Mouse (Mus musculus): ENCODE measurements around the gene Stxbp5l.
"Not testable (repeated sequence)": the region's sequence is repeated elsewhere in the genome, so short reads cannot be mapped to it uniquely, and the experiment has no call there.

Gene Stxbp5l

DNA sequence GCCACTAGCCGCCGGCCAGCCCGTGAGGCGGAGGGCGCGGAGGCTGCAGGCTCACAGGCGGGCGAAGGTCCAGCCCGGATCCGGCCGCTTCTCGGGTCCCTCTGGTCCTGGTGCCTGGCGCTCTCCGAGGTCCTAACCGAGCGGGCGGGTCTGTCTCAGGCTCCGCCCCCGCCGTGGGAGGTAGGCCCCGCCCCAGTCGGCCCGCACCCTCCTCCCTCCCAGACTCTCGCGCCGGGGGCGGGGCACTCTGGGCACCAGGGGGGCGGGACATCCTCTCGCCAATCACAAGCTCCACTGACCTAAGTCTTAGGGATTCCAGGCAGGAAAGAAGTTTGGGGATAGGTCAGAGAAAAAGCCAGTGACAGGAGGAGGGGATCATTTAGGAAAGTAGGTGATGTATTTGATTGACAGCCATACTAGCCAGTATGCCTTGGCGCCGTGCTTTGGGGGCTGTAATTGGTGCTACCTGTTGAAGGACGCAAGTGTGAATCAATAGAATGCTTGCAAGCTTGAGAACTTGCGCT is at the start of gene Stxbp5l:
TSS of gene Stxbp5l (minus strand) at position 142 of the 524 bp plus-strand sequence.
- peak; percentile 1 for DNase-seq (ENCODE audit: low read depth, low spot score)

DNA sequence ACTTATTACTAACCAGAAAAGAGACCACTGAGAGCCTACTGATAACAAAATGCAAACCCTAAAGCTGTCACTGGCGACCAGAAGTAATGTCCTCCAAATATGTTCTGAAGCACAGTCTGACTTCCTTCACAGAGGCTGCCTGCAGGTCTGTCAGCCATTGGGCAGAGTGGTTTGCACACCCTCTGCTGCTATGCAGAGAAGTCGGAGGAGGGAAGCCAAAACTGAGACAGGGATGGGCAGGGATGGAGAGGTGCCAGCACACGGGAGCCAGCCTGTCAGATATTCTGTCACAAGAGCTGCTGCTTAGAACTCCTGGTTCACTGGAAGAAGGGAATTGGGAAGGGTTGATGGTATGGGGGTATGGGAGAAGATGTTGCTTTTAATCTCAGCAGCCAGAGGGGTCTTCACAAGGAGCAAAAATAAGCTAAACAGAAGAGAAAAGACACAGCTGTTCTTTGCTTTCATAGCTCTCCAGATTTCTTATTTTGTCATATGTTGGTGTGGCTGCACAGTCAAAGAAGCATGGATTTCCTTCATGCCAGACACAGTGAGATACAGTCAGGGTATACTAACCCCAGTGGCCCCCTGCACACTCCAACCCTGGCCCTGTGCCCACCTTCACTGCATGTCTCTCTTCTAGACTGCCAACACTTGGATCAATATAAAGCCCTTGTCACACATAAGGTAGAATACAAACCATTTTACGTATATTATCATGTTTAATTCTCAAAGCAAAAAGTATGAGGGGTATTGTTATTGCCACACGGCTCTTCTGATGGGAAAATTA is 48.8 kb upstream of the Stxbp5l start:
- no peak for DNase-seq (ENCODE audit: low read depth, low spot score)

DNA sequence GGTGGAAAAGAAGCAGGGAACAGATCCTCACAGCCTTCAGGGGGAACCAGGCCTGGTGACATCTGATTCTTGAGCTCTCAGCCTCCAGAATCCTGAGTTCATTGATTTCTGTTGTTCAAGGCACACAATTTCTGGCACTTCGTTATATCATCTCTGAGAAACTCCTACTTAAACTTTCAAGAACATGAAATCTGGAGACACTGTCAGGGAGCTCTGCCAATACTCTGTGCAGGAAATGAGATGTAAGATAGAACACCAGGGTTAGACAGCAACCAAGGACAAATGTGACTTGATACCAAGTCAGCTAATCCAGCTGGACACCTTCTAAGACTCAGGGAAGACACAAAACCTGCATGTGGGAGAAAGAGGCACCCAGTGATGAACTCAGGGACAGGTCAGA is 40.7 kb upstream of the Stxbp5l start:
- no peak for DNase-seq (ENCODE audit: low read depth, low spot score)

DNA sequence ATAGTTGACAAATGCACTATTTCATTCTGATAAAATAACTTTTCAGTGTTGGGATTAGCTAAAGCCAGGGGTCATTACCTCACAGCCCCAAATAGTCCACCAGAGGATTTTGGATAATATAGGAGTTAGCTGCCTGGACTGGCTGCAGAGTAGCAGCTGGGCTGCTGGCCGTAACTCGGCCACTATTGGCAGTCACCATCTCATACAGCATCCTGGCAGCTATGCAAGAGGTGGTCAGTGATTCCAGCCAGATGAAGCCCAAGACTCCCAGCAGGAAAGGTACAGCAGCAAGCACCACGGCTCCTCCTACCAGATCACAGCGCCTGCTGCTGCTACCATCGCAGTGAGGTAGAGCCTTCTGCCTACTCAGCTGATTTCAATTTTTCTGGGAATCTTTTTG is 38.1 kb upstream of the Stxbp5l start:
- DNase-seq (ENCODE audit: low read depth, low spot score), result no peak

DNA sequence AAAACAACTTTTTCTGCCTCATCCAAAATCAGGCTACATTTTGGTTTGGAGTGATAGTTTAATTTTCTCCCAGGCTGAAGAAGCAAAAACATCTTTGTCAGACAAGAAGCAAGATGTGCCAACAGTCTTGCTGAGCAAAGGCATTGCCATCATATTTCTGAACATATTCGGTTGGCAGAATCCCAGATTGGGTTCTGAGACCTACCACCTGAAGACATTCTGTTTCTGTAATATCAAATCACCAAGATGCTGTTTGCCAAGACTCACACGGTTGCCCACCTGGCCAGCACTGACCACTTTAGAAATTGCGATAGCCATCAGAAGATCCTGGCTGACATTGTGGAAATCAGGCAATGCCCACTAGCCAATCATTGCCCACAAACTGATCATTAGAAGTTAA is 37.1 kb upstream of the Stxbp5l start:
- no peak for DNase-seq (ENCODE audit: low read depth, low spot score)

DNA sequence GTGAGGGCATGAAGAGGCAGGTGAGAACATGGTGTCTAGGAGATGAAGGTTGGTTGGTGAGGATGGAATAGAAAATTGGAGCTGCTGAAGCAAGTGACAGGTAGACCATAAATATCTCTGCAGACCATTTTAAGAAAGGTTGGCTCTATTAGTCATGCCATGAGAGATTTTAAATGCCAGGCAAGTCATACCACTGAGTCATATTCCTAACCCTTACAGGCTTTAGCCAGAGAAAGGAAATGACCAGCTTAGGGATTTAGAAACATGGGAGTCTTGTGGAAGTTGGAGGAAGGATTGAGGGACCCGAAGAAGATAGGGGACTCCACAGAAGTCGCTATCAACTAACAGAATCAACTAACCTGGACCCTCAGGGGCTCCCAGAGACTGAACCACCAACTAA is 35.8 kb upstream of the Stxbp5l start:
- no peak for DNase-seq (ENCODE audit: low read depth, low spot score)

DNA sequence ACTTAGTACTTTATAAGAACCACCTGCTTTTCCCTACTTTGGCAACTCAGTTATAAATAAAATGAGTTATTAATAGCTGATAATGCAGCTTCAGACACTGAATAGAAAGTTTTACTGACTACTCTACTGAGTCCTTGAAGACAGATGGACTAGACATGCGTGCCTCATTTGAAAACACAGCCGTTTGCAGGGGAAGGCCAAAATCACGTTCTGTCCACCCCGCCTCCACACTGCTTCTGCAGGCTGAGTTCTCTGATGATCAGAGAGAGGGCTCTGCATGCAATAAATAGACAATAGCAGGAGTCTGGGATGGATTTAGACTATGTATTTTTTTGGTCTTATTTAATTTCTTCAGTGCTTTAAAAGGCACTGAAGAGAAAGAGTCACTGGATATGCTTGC is 20.8 kb upstream of the Stxbp5l start:
- DNase-seq (ENCODE audit: low read depth, low spot score), result no peak

DNA sequence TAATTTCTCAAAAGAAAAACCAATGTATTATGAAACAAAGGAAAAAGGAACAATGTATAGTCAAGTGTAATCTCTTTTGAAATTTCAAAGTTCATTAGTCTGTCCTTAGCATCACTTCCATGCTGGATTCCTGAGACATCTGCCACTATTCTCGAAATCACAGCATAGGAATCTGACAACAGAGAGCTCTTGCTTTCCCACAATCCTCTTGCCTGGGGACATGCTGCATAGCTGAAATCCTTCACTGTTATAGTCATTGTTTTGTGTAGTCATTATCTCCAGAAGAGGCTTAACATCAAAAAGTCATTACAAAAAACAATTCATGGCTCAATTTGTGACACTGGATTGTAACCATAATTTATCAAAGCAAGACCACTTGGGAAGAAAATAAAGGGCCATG is 20.2 kb upstream of the Stxbp5l start:
- no peak for DNase-seq (ENCODE audit: low read depth, low spot score)

DNA sequence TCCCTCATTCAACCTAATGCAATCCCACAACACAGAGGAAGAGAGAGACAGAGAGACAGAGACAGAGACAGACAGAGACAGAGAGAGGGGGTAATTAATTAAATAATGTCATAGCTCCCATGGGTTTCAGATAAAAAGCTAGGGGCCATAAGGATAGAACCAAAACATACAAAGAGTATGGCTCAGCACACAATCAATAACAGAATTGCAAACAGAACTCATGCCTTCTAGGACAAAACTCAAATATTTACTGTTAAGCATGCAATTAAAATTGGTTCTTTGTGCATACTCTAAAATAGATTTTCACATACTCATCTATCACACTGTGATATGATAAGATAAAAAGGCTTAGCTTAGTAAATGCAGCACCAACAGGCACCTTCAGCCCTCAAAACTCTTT is 5.2 kb upstream of the Stxbp5l start:
- DNase-seq (ENCODE audit: low read depth, low spot score), result no peak

DNA sequence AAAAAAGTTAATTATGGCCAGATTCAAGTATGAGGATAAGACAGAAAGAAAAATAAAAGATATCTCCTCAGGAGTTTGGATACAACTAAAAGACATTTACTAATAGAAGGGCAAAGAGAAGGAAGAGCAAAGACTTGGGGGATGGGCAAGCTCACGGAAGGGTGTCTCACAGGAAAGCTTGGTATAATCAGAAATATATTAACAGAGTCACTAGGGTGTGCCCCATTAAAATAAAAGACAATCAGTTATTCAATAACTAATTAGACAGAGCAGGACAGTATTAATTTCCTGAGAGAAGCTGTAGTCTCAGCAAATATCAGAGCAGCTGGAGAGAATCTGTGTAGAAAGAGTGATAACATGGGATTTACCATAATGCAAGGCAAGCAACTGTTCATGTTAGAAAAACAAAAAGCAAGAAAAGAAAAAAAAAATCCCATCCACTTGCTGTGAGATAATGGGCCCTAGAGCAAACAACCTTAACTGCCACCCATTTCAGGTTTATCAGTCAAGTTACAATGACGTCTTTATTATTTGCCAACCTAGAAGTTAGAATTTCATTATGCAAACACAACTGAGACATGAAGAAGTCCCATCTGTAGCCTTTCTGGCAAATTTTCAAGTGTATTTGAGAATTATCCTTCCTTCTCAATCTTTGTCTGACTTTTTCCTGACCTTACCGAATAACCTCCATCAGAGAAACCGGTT is 4.6 kb upstream of the Stxbp5l start:
- DNase-seq (ENCODE audit: low read depth, low spot score), result no peak

DNA sequence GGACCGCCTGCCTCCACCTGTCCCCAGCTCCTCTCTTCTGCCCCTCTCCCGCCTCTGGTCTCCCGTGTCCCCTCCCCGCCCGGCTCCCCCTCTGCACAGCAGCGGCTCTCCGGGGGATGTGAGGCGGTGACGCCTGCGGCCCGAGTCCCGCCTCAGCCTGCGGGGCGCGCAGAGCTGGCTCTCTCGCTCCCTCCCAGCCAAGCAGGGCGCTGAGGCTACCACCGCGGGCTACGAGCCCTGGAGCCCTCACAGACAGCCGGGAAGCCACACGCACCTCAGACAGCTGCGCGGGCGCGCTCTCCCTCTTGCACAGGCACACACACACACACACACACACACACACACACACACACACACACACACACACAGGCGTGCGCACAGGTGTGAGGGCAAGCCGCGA is 393 bp downstream of the Stxbp5l start:
- DNase-seq (ENCODE audit: low read depth, low spot score), result no peak

DNA sequence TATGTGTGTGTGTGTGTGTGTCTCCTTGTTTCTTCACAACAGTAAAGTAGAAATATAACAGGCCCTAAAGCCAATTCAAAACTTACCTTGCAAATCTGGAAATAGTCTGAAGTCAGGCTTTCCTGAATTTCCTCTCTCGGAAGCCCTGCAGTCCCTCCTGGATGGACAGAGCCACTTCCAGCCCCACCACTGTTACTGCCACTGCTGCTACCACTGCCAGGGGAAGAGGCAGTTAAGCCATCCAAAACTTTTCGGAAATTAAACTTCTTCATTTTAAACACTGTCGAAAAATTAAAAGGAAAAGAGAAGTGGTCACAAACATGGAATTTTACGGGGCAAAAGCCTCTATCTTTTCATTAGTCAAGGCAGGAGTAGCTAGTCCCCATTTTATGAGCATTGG is 1.3 kb downstream of the Stxbp5l start:
- no peak for DNase-seq (ENCODE audit: low read depth, low spot score)

DNA sequence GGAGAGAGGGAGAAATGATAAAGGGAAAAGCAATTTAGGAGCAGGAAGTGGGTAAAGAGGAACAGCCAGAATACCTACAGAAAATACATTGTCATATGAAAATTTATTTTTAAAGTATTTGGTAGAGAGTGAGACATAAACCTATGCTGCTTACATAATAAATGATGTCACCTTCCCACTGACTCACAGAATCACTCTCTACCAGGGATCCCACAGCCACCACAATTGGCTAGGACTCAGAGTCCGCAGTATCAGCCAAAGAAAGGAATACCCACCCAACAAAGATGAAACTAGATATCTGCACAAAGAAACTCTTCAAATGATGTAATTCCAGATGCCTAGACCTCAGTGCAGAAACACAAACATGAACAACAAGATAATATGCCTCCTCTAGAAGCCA is 12.0 kb downstream of the Stxbp5l start:
- no peak for DNase-seq (ENCODE audit: low read depth, low spot score)

DNA sequence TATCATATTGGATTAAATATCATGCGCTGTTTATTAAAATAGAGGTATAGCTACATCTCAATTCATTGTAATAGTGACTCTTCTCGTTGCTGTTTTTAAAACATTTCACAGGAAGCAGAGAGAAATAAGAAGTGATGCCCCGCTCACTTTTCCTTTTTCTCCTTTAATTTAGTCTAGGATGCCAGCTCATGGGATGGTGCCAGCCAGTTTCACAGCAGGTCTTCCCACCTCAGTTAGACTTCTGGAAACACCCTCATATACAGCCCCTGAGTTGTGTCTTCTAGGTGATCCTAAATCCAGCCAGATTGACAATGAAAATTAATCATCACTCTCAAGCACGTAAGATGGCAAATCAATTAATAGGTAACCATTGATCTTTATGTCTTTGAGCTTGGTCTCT is 17.3 kb downstream of the Stxbp5l start:
- DNase-seq (ENCODE audit: low read depth, low spot score), result no peak

DNA sequence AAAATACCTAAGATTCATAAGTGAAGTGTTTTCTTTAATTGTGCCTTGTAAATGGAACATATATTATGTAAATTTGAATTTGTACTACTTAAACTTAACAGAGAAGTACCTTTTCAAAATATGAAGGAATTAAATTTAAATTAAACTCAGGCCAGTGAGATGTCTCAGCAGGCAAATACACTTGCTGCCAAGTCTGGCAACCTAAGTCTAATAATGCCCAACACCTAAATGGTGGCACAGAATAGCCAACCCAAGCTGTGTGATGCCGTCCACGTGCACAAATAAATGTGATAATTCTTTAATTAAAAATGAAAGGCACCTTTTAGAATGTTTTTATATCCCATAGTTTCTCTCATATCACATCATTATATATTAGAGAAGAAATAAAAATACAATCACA is 20.8 kb downstream of the Stxbp5l start:
- DNase-seq (ENCODE audit: low read depth, low spot score), result no peak

DNA sequence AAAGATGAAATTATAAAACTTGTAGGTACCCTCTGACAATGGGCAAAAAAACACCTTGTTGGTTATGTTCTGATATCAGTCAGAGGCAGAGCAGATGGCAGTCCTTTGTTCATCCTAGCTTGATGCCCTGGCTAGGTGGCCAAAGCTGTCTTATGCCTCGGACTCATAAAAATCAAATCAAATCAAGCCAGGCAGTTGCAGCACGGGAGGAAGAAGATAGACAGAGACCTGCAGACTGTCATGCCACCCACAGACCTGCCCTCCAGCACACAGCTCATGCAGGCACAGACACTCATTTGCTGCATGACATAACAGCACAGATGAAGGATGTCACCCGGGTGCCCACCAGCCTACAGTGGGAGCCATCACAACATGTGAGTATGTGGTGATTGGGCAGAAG is 29.1 kb downstream of the Stxbp5l start:
- no peak for DNase-seq (ENCODE audit: low read depth, low spot score)

DNA sequence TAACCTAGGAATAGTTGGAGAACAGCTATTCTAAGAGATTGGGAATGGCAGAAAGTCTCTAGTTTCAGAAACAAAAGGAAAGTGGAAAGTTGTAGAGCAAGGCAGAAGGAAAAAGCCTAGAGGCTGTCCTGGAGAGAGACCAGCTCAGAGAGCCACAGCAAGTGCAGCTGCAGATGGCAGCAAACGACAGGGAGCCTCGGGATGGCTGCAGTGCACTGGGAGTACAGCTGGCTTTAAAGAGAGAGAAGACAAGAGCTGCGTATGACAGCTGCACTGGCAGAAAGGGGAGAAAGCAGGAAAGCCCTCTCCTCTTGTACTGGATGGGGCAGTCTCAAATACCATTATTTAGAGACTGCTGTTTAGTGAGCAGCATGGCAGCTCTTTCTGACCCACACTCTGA is 37.7 kb downstream of the Stxbp5l start:
- no peak for DNase-seq (ENCODE audit: low read depth, low spot score)

DNA sequence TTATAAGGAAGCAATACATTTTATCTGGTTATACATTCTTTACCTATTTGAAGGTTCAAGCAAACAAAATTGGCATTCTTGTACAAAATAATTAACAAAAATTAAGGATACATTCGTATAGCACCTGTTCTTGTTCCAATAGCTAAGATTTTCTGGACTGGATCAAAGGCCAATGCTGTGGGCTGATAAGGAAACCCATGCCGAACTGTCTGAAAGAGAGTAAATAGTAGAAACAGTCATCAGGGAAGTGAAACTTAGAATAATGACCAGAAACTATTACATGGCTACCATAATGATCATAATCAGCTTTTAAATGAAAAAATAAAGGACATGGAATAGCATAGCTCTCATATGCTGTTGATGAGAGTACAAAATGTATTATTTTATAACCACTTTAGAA is 39.8 kb downstream of the Stxbp5l start:
- DNase-seq (ENCODE audit: low read depth, low spot score), result no peak

DNA sequence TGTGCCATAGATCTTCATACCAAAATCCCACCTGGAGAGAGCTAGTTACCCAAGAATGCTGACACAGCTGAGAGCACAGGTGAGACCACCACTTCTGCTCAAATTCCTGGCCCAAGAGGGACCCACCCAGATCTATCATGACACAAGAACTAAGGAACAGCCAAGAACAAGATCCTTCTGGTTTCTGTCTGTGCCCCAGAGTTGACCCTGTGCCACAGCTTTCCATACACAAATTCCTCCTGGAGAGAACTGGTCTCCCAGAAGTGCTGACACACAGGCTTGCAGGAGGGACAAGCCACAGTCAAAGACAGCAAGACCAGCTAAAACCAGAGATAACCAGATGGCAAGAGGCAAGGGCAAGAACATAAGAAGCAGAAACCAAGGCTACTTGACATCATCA is 43.3 kb downstream of the Stxbp5l start:
- not testable (repeated sequence) for DNase-seq (ENCODE audit: low read depth, low spot score)

DNA sequence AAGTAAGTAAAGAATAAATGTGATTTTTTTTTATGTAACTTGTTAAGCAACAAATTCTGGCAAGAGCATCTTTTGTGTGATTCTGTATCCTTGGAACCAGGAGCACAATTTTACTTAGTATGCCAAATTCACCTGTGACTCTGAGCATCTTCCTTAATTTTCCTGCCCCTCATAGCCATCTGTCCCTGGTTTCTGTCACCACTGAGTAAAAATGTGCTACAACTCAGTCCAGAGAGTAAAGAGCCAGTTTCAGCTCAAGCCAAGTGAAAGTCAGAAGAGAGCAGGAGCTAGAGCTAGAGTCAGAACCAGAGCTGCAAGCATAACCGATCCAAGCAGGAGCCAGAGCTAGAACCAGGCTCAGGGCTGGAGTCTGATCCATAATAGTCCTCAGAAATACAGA is 46.6 kb downstream of the Stxbp5l start:
- no peak for DNase-seq (ENCODE audit: low read depth, low spot score)

DNA sequence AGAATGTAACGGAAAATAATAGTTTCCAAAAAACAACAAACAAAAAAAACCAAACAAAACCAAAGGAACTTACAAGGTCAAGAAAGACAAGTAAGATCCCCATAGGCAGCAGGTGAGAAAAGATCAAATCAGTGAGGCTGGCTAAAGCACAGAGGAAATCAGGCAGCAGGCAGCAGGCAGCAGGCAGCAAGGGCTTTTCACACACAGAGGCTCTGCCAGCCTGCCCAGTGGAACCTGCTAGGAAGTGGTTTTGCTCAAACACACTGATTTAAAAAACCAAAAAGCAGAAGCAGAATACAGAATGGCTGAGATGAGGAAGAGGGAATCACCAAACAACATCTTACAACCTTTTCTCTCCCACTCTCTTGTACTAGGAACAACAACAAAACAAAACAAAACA is 47.2 kb downstream of the Stxbp5l start:
- DNase-seq (ENCODE audit: low read depth, low spot score), result no peak

DNA sequence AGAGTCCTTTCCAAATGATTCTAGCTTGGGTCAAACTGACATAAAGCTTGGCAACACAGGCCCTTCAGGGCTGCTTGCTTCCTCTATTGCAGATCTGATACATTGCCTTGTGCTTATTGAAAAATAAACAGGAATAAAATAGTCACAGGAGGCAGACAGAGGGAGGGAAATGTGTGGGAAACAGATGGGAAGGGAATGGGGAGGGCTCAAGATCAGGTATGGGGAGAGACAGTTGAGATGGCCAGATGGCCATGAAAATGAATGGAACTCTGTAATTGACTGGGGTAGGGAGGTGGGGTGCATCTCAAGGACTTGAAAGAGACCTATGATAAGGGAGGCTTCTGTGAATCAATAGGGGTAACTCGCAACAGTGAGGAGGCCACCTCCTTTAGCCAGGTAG is 80.3 kb downstream of the Stxbp5l start:
- no peak for DNase-seq (ENCODE audit: low read depth, low spot score)

DNA sequence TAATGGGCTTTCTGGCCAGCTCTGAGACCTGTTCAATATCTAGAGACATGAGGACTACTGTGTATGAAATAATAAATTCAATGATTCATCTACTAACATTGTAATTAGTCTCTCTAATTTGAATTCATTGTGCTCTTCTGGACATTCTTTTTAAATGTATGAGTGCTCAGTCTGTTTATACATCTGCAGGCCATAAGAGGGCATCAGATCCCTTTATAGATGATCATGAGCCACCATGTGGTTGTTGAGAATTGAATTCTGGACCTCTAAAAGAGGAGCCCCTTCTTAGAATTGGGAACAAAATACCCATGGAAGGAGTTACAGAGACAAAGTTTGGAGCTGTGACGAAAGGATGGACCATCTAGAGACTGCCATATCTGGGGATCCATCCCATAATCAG is 92.2 kb downstream of the Stxbp5l start:
- no peak for DNase-seq (ENCODE audit: low read depth, low spot score)

Data from c-Kit-negative CD71-positive TER-119-positive erythroid progenitor cells, embryonic 14.5 days (primary cell).